Mouse (Mus musculus) cerebellum, adult 2 months (tissue): ENCODE measurements around the gene Hdac7.
A peak's percentile ranks its signal among the peaks of the same experiment; 100 is the strongest.

Experiments
- CTCF ChIP-seq: fragments of 200-500 bp; IDR thresholded peaks from 2 replicates; pipeline ENCODE4 v1.5.1; 2011; ENCODE audit warnings: low read depth, mild to moderate bottlenecking, control low read depth, low read length, moderate library complexity, borderline replicate concordance; ENCODE audit not compliant: insufficient read depth
- POLR2A ChIP-seq: fragments of 200-500 bp; IDR thresholded peaks from 2 replicates; pipeline ENCODE4 v1.6.1; 2011; ENCODE audit warnings: low read length, control low read depth, borderline replicate concordance; ENCODE audit not compliant: insufficient read depth

DNA sequence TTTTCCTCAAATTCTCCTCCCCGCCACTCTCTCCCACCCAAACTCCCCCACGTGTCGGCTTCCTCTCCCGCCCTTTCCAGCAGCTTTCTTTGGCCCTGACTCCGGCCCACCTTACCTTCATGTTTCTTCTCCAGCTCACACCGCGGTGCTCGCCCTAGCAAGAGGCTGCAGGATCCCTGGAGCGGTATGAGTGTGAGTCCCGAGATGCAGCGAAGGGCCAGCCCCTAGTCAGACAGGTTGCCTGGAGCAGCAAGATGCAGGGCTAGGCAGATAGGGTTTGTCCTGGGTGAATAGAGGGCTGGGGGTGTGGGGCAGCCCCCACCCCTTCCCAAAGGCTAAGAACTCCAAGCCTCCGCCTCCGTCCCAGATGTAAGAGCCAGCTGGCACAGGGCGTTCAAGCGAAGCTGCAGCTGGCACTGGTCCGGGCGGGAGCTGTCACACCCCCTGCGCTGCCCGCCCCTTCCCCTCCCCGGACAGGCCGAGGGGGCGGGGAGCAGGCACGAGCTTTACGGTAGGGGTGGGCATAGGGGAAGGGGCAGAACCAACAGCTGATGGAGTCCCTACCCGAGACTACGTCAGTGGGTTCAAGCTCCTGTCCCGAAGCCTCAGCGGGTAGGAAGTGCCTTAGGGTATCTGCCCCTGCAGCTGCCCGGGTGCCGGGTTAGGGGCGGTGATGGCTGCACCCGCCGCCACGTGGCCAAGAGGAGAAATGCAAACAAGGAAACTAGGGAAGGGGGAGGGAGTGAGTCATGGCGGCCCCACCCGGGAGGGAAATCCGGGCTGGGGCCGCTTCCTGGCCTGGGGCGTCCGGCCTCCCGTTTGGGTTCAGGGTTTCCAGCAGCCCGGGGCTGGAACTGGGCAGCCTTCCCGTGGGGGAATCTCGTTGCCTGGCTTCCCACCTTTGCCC is 76.8 kb downstream of the Hdac7 start, which contains the start of gene Rapgef3:
- TF ChIP-seq CTCF (peak; percentile 45; the same call in 1 of the 2 replicates), POLR2A (no peak)
